Mouse (Mus musculus) left cerebral cortex, adult 2 months (tissue): ENCODE measurements at regions not wholly inside any gene's neighbourhood (a gene's known extent, or its start where the extent isn't known, plus 50 kb on each side); places are given as distances from the start of the nearest gene placed in this dataset.
"Not testable (repeated sequence)": the region's sequence is repeated elsewhere in the genome, so short reads cannot be mapped to it uniquely, and the experiment has no call there.

Experiments
- DNase-seq, 2 experiments: peaks; one replicate each; pipeline ENCODE4 v3.0.0; 2021 to 2022; ENCODE audit warnings: low spot score in 2 of 2, mixed read lengths in 1 of 2; ENCODE audit errors: extremely low spot score in 1 of 2
- H3K27ac ChIP-seq: fragments of 200-600 bp; 2 replicates; pipeline ENCODE4 v1.8.1; 2022
- H3K4me3 ChIP-seq: fragments of 200-600 bp; 2 replicates; pipeline ENCODE4 v1.8.1; 2022
- CTCF ChIP-seq: fragments of 200-600 bp; IDR thresholded peaks from 2 replicates; pipeline ENCODE4 v1.8.1; 2022; ENCODE audit warnings: antibody characterized with exemption, mild to moderate bottlenecking, moderate library complexity
- intact Hi-C: fragments of 180-260 bp; cut with DNase I; formaldehyde crosslinking; loops from one replicate; pipeline ENCODE4 v1.15.1; 2025

DNA sequence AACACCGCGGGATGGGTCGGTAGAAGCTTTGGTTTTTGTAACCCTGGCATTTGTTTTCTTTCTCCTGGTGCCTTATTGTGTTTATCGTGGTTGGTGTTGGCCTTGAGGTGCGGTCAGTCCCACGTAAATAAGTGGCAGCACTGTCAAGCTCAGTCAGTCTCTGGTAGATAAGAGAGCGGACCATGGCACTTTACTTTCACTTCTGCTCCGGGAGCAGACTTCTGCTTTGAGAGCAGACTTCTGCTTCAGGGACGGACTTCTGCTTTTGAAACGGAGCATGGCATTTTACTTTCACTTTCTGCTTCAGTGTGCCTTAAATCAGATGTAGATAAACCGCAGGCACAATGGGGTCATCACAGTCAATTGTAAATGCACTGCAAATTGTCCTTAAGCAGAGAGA is 54.3 kb upstream of the Ccdc66 start:
- intact Hi-C loops = loop anchor here (5.0 kb wide), 1 partner anchor 375 kb away; no protein-coding TSS in a partner anchor
- not testable (repeated sequence) for H3K27ac ChIP-seq, H3K4me3 ChIP-seq, DNase-seq

DNA sequence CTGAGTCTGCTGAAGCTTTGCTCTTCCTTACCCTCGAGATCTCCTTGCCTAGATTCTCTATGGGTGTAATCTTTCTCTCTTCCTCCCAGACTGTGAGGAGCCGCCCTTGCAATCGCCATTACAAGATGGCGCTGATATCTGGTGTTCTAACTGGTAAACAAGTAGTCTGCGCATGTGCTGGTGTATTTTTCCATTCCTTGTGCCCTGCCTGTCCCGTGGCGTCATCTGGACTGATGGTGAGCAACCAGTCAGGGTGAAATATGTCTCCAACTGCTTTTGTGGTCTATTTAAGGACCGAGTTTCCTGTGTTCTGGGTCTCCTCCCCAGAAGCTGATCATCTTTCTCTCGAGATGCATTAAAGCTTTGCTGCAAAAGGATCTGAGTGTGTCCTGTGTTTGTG is 53.7 kb upstream of the Ccdc66 start:
- H3K4me3 ChIP-seq, H3K27ac ChIP-seq, DNase-seq: not testable (repeated sequence)
- intact Hi-C loops = loop anchor here (5.0 kb wide), 1 partner anchor 375 kb away; no protein-coding TSS in a partner anchor

DNA sequence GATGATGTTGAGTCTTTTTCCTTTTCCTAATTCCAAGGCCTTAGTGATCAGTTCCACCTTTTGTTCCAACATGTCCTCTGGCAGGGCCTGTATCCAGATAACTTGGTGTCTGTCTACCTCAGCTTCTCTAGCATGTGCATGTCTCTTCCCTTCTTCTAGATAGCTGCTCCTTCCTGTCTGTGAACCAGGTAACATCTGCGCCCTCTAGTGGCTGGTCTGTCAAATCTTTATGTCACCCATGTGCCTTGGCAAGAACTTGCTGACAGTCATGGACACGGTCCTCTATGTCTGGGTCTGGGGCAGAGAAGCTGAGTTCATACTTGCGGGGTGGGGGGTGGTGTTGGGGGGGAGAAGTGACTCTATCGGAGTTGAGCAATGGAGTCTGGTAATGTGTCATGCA is 52.2 kb upstream of the Ccdc66 start:
- Histone ChIP-seq H3K27ac (no peak overlapping the region), H3K4me3 (no peak overlapping the region)
- intact Hi-C loops = loop anchor here (5.0 kb wide), 1 partner anchor 373 kb away; no protein-coding TSS in a partner anchor
- peak; percentile 59 for TF ChIP-seq CTCF
- DNase-seq = peak; percentile 50 to 71

DNA sequence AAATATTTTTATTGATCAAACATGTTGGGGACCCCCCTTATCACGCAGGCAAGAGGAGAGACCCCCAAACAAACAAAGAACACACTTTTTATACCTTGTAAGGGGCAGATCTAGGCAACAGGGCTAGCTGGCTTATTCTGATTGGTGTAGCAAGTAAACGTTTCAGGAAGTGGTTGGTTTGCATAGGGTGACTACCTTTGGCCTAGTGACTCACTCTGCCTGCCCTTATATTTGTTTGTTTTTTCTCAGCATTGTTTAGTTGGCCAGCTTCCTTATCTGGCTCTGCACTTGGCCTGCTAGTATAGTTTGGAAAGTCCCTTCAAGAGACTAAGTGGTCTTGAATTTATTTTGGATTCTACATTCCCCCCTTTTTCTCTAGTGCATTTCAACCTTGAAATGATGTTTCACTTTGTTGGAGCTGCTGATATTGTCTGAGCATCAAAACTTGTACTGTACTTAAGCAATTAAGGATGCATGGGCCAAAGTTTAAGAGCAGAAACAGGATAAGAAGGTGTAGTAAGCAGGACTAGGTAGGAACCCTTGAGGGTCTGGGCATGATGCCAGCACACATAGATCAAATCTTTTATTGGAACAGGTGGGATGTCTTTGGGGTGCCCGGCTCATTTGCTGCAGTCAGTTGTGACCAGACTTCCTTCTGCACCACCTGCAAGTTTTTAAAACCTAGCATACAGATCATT is 50.7 kb upstream of the Ccdc66 start:
- DNase-seq = no peak
- TF ChIP-seq CTCF = no peak
- no peak overlapping the region for H3K27ac ChIP-seq
- intact Hi-C loops = no loop called here
- H3K4me3 ChIP-seq = no peak overlapping the region
